Mouse (Mus musculus) C2C12 (cell line): ENCODE data around the gene Tdp1. TPM values are rescaled to one million over a fixed set of nuclear protein-coding genes. Genes with fewer than 3 reads are reported as not detected.

ENCODE experiments used
- H3K27me3 ChIP-seq: one replicate; pipeline ENCODE4 v1.6.1; 2011; ENCODE audit not compliant: control insufficient read depth, insufficient read depth, insufficient read length
- H3K36me3 ChIP-seq: one replicate; pipeline ENCODE4 v1.6.1; 2011; ENCODE audit not compliant: control insufficient read depth, insufficient read depth
- H3K4me3 ChIP-seq: one replicate; pipeline ENCODE4 v1.5.1; 2011; ENCODE audit warnings: mild to moderate bottlenecking, control low read depth; ENCODE audit not compliant: poor library complexity, insufficient read depth, severe bottlenecking
- H3K79me2 ChIP-seq: one replicate; pipeline ENCODE4 v1.6.1; 2011; ENCODE audit not compliant: control insufficient read depth, insufficient read depth
- H3K79me3 ChIP-seq: one replicate; pipeline ENCODE4 v1.6.1; 2011; ENCODE audit warnings: low read depth, control low read depth
- H3ac ChIP-seq: one replicate; pipeline ENCODE3; 2011; ENCODE audit warnings: low read depth; ENCODE audit not compliant: control insufficient read depth, insufficient read length
- CEBPB ChIP-seq: IDR thresholded peaks from one replicate; pipeline ENCODE4 v1.6.1; 2011; ENCODE audit warnings: low read depth, mild to moderate bottlenecking, control low read depth, moderate library complexity
- CTCF ChIP-seq: IDR thresholded peaks from one replicate; pipeline ENCODE4 v1.5.1; 2011; ENCODE audit not compliant: control insufficient read depth, insufficient read depth, insufficient read length
- FOSL1 ChIP-seq: IDR thresholded peaks from one replicate; pipeline ENCODE4 v1.8.0; 2011; ENCODE audit warnings: mild to moderate bottlenecking, low read length; ENCODE audit not compliant: poor library complexity, insufficient read depth, severe bottlenecking
- MAX ChIP-seq: IDR thresholded peaks from one replicate; pipeline ENCODE4 v1.6.1; 2011; ENCODE audit warnings: mild to moderate bottlenecking, control low read depth
- MYOD1 ChIP-seq: IDR thresholded peaks from one replicate; pipeline ENCODE4 v1.6.1; 2011; ENCODE audit warnings: low read depth; ENCODE audit not compliant: control insufficient read depth, insufficient read length
- MYOG ChIP-seq: IDR thresholded peaks from one replicate; pipeline ENCODE4 v1.6.1; 2011; ENCODE audit not compliant: control insufficient read depth, insufficient read length; ENCODE audit errors: extremely low read depth
- USF1 ChIP-seq: IDR thresholded peaks from one replicate; pipeline ENCODE4 v1.6.1; 2011; ENCODE audit warnings: low read depth, mild to moderate bottlenecking, control low read depth, moderate library complexity
- microRNA-seq: library from miRNA; unstranded; fragments of <30 nt; microRNA quantifications from one replicate; pipeline ENCODE4, GENCODE M21; 2019; ENCODE audit warnings: borderline microRNAs expressed
- polyA plus RNA-seq: library from polyadenylated mRNA; unstranded; fragments of >200 nt; fragmentation: generic; extraction: Trizol; gene quantifications from one replicate; pipeline ENCODE4 v1.2.1, GENCODE M21; 2012; ENCODE audit warnings: missing spikeins

Gene Tdp1
- polyA plus RNA-seq, 1 experiment: 39.5 TPM

DNA sequence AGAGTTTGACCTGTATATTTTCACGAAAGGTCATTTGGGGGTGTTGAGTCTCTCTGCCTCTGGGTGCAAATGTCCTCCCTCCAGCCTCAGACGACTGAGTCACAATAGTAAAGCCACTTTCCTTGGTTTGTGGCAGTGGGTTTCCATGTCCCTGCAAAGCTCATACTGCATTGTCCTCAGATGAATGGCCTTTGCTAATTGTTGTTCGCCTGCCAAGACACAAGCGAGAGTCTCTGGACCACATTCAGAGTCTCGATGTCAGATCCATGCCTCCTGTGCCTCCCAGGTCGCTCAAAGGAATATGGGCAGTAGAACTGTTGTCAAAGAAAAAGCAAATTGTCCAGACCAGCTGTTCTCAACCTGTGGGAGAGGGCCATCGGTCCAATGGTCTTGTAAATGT lies 116.1 kb downstream of the Tdp1 start:
- Histone ChIP-seq H3K36me3 (no peaks in the 10 kb centered on the region), H3K79me3 (no peaks in the 10 kb centered on the region), H3K79me2 (no peaks in the 10 kb centered on the region), H3K27me3 (peaks cover 22% of the 10 kb centered on the region), H3K4me3 (no peak overlapping the region), H3ac (no peak overlapping the region)
- no peak for TF ChIP-seq CTCF
- TF ChIP-seq MAX: no peak
- no peak for TF ChIP-seq USF1
- TF ChIP-seq MYOG: no peak
- TF ChIP-seq MYOD1: no peak
- no peak for TF ChIP-seq FOSL1
- TF ChIP-seq CEBPB: no peak

DNA sequence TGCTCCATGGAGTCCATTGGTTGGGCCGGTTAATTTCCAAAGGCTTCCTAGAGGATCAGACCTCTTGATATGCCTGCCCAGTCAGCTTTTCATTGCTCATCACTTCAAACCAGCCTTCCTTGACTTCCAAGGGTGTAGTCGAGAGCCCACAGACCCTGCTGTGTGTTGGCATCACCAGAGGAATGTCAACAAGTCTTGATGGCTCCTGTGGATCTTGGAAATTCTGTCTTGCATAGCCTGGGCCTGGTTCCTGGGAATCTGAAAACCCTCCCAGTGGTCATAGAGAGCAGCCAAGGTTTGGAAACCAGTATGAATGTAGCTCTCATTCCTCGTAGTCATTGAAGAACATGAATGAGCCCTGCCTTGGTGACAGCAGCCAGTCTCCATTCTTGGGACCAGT lies 116.9 kb downstream of the Tdp1 start:
- Histone ChIP-seq H3ac (no peak overlapping the region), H3K79me2 (no peaks in the 10 kb centered on the region), H3K4me3 (no peak overlapping the region), H3K27me3 (peaks cover 20% of the 10 kb centered on the region), H3K36me3 (no peaks in the 10 kb centered on the region), H3K79me3 (no peaks in the 10 kb centered on the region)
- no peak for TF ChIP-seq USF1
- no peak for TF ChIP-seq CEBPB
- no peak for TF ChIP-seq FOSL1
- no peak for TF ChIP-seq CTCF
- no peak for TF ChIP-seq MAX
- no peak for TF ChIP-seq MYOD1
- no peak for TF ChIP-seq MYOG

DNA sequence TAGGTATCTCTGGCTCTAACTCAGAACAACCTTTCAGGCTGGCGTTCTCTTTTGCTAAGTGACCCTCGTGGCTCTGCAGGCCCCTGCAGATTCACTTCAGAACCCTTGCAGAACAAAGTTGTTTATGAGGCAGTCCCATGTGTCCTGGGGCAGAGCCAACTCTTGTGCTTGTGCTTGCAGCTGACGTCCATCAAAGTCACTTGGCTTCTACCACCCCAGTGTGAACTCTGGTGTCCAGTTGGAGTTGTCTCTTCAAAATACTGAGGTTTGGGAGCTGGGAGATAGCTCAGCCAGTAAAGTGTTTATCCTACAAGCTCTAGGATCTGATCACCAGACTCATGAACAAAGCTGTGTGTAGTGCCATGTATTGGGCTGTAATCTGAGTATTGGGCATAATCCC lies 117.6 kb downstream of the Tdp1 start:
- no peak overlapping the region for H3ac ChIP-seq
- no peaks in the 10 kb centered on the region for H3K79me2 ChIP-seq
- TF ChIP-seq MYOD1 (no peak), MAX (no peak), CEBPB (no peak), MYOG (no peak), FOSL1 (no peak), CTCF (no peak), USF1 (no peak)
- H3K27me3 ChIP-seq: peaks cover 19% of the 10 kb centered on the region
- no peaks in the 10 kb centered on the region for H3K79me3 ChIP-seq
- no peak overlapping the region for H3K4me3 ChIP-seq
- no peaks in the 10 kb centered on the region for H3K36me3 ChIP-seq

DNA sequence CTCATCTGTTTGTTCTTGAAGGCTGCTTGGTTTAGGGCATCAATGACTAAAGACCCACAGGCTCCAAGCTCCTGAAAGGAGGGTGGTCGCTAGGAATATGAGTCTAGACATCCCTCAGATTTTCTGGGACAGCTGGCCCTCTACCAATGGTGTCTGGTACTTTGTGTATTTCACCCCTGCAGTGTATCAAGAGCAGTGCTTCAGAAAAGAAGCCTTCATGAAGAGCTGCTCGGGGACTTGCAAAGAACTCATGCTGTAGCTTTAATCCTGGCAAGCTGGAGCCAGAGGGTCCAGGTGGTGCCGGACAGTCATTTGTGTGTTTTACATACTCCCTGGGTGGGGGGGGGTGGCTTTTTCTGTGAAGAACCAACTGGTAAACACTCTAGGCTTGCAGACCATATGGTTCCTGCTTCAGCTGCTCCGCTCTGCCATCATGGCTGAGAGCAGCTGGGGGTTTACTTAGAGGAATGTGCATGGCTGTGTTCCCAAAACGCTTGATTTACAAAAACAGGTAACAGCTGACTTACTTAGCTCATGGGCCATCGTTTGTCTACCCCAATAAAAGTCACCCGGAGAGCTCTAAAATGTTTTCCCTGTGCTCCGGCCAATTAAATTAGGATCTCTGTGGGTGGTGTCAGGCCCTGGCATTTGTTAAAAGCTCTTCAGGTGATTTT lies 118.7 kb downstream of the Tdp1 start:
- TF ChIP-seq CEBPB (no peak), MYOG (no peak), MAX (no peak), USF1 (no peak), FOSL1 (no peak), CTCF (no peak), MYOD1 (no peak)

More for the DNA sequence above, 118.7 kb downstream of the Tdp1 start:
- Histone ChIP-seq H3ac (no peak overlapping the region), H3K79me3 (no peaks in the 10 kb centered on the region), H3K27me3 (peaks cover 27% of the 10 kb centered on the region), H3K36me3 (no peaks in the 10 kb centered on the region), H3K79me2 (no peaks in the 10 kb centered on the region), H3K4me3 (no peak overlapping the region)

Small RNA genes lying within 50 kb of the gene (microRNA-seq; reads per million reads assigned to microRNA genes)
- not detected for gene Gm23291

Other genes with a start within 250 kb of the Tdp1 start
- gene Efcab11, start 78 bp upstream of the Tdp1 start, polyA plus RNA-seq: 4.7 TPM
- not detected for gene Kcnk13, start 80.0 kb downstream of the Tdp1 start, polyA plus RNA-seq
- gene Psmc1, start 225.6 kb downstream of the Tdp1 start, polyA plus RNA-seq: 192 TPM